Mouse (Mus musculus) lung, postnatal 0 days (tissue): ENCODE measurements around the gene Sytl1.

Source experiments
- CTCF ChIP-seq: IDR thresholded peaks from 2 replicates; pipeline ENCODE4 v1.5.1; 2016; ENCODE audit warnings: antibody characterized with exemption, mild to moderate bottlenecking
- EP300 ChIP-seq: IDR thresholded peaks from 2 replicates; pipeline ENCODE4 v1.6.1; 2016; ENCODE audit warnings: antibody characterized with exemption, mild to moderate bottlenecking, control low read depth

DNA sequence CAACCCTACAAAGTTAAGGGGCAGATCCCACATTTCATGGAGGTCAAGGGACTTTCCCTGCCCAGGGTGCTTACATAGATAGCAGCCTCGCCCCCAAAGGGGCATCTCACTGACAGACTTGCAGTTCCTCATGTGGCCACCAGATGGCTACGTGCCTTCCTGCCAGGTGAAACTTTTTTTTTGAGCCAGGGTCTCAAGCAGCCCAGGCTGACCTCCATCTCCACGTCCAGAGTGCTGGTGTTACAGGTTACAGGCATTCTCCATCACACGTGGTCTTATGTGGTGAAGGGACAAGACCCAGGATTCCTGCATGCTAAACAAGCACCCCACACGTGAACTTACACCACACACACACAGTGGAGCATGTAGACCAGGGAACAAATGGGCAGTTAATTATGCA lies 45.3 kb downstream of the Sytl1 start:
- TF ChIP-seq CTCF (peak; percentile 96), EP300 (no peak)
